Mouse (Mus musculus) kidney, embryonic 14.5 days (tissue): Measurements from ENCODE around the gene Wdr83os. TPM values are rescaled to one million over a fixed set of nuclear protein-coding genes. Genes with fewer than 3 reads are reported as not detected.

ENCODE experiments used
- ATAC-seq: fragments of 200-750 bp; cut with Nextera tagmentation; 2 replicates; pipeline ENCODE4 v1.8.0; 2017; ENCODE audit warnings: moderate number of reproducible peaks, mild to moderate bottlenecking, moderate TSS enrichment, moderate library complexity; ENCODE audit not compliant: low FRiP score, low TSS enrichment
- H3K27ac ChIP-seq: fragments of 300-500 bp; sonication (generic); 2 replicates; pipeline ENCODE4 v1.5.1; 2014; ENCODE audit warnings: low read depth, mild to moderate bottlenecking, low read length, moderate library complexity, mixed read lengths
- H3K27me3 ChIP-seq: fragments of 300-500 bp; sonication (generic); 2 replicates; pipeline ENCODE4 v1.6.1; 2014; ENCODE audit warnings: mild to moderate bottlenecking, low read length; ENCODE audit not compliant: control insufficient read depth, insufficient read depth
- H3K36me3 ChIP-seq: fragments of 300-500 bp; sonication (generic); 2 replicates; pipeline ENCODE4 v1.6.1; 2014; ENCODE audit warnings: low read length, mixed read lengths; ENCODE audit not compliant: control insufficient read depth, insufficient read depth
- H3K4me1 ChIP-seq: fragments of 300-500 bp; sonication (generic); 2 replicates; pipeline ENCODE4 v1.6.1; 2014; ENCODE audit warnings: low read length, mixed read lengths; ENCODE audit not compliant: control insufficient read depth, insufficient read depth
- H3K4me2 ChIP-seq: fragments of 300-500 bp; sonication (generic); replicated peaks from 2 replicates; pipeline ENCODE4 v1.6.1; 2014; ENCODE audit warnings: low read depth, mild to moderate bottlenecking, low read length
- H3K4me3 ChIP-seq: fragments of 300-500 bp; sonication (generic); 2 replicates; pipeline ENCODE4 v1.5.1; 2014; ENCODE audit warnings: mild to moderate bottlenecking, low read length
- H3K9ac ChIP-seq: fragments of 300-500 bp; sonication (generic); 2 replicates; pipeline ENCODE4 v1.6.1; 2014; ENCODE audit warnings: low read depth, mild to moderate bottlenecking, low read length, moderate library complexity
- H3K9me3 ChIP-seq: fragments of 300-500 bp; sonication (generic); 2 replicates; pipeline ENCODE4 v1.6.1; 2016; ENCODE audit warnings: low read length; ENCODE audit not compliant: control insufficient read depth
- WGBS: fragments of 180-500 bp; shearing (Covaris S2); extraction: QIAGEN DNeasy Blood & Tissue Kit; methylation state at CpG from one replicate; pipeline ENCODE4 v1.1.7; 2014; 5-methylcytosine and 5-hydroxymethylcytosine counted together
- polyA plus RNA-seq: library from polyadenylated mRNA; unstranded; fragments of >200 nt; fragmentation: Nextera tagmentation; extraction: Ambion mirVana; gene quantifications from 2 replicates; pipeline ENCODE4 v1.2.1, GENCODE M21; 2014

Gene Wdr83os
- 161 and 174 TPM in 2 replicates for polyA plus RNA-seq

- no peaks in the 10 kb centered on the region for H3K9me3 ChIP-seq
- no peaks in the 10 kb centered on the region for H3K27me3 ChIP-seq
- peak within 1 kb of the TSS; percentile 79 for H3K27ac ChIP-seq
- peak within 1 kb of the TSS; percentile 95 for H3K4me3 ChIP-seq
- H3K9ac ChIP-seq, result peak within 1 kb of the TSS; percentile 88
- H3K36me3 ChIP-seq, result peaks cover 28% of the 10 kb centered on the region
- H3K4me2 ChIP-seq, result peak within 1 kb of the TSS; percentile 88
- ATAC-seq, result peak; percentile 0; the same call in 1 of the 2 replicates
- under 1% methylated on average over 30 of the region's 30 CpGs for WGBS
- H3K4me1 ChIP-seq, result peaks cover 11% of the 10 kb centered on the region; the same call in 1 of the 2 replicates
These were observed at the start of gene Wdr83os for GRCm38 (mm10) chr8:85080532-85081215. TSS of gene Wdr83os (plus strand) at chr8:85080740.

GRCm38 (mm10) chr8:85032622-85033311 is 47.8 kb upstream of the Wdr83os start:
- H3K4me2 ChIP-seq, result no peak overlapping the region
- H3K4me3 ChIP-seq, result no peak overlapping the region
- H3K9ac ChIP-seq, result no peak overlapping the region
- WGBS, result 83% methylated on average over 4 of the region's 4 CpGs
- ATAC-seq, result no peak
- no peaks in the 10 kb centered on the region for H3K9me3 ChIP-seq
- peaks cover 42% of the 10 kb centered on the region for H3K36me3 ChIP-seq
- peaks cover 19% of the 10 kb centered on the region for H3K4me1 ChIP-seq
- no peak overlapping the region for H3K27ac ChIP-seq
- no peaks in the 10 kb centered on the region for H3K27me3 ChIP-seq

DNA sequence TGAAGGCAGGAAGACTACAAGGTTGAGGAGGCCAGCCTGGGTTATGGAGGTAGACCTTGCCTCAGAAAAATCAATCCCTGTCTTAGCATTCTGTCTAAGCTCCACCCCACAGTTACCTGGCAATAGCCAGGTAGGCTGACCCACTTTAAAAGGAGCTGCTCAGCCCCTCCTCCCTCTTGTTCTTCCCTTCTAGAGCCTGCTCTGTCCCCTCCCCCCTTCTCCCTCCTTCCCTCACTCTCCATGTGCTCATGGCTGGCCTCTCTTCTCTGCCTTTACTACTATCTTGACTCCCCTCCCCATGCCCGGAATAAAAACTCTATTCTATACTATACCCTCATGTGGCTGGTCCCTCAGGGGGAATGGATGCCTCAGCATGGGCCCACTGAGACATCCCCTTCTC is 46.7 kb upstream of the Wdr83os start:
- no peaks in the 10 kb centered on the region for H3K27me3 ChIP-seq
- H3K4me1 ChIP-seq, result peaks cover 13% of the 10 kb centered on the region
- no peak overlapping the region for H3K4me2 ChIP-seq
- WGBS, result 71% methylated on average over 1 of the region's 1 CpGs
- no peak overlapping the region for H3K27ac ChIP-seq
- no peak overlapping the region for H3K9ac ChIP-seq
- no peak for ATAC-seq
- H3K36me3 ChIP-seq, result peaks cover 42% of the 10 kb centered on the region
- H3K9me3 ChIP-seq, result no peaks in the 10 kb centered on the region
- no peak overlapping the region for H3K4me3 ChIP-seq

DNA sequence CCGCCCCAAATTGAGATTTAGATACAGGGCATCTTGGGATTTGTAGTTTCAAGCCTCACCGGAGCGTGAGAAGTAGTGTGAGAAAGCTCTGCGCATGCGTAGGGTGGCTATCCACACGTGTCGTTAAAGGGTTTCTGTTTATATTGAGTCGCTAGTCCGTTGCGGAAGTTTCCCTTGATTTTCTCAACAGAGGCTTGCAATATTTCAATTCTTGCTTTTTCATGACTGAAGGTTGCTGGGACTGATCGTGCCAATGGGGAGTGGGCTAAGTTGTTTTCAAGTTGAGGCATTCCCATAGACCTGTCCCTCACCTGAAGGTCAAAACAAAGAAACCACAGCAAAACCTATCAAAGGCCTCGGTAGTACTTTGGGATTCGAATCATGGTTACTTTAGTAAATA is 45.8 kb upstream of the Wdr83os start:
- Histone ChIP-seq H3K4me1 (peaks cover 13% of the 10 kb centered on the region; the same call in 1 of the 2 replicates), H3K9ac (peak overlapping the region; percentile 84), H3K27ac (no peak overlapping the region; the same call in 1 of the 2 replicates), H3K36me3 (peaks cover 36% of the 10 kb centered on the region), H3K27me3 (no peaks in the 10 kb centered on the region), H3K4me2 (peak overlapping the region; percentile 84), H3K4me3 (peak overlapping the region; percentile 89), H3K9me3 (no peaks in the 10 kb centered on the region)
- 3% methylated on average over 13 of the region's 13 CpGs for WGBS
- ATAC-seq, result no peak

DNA sequence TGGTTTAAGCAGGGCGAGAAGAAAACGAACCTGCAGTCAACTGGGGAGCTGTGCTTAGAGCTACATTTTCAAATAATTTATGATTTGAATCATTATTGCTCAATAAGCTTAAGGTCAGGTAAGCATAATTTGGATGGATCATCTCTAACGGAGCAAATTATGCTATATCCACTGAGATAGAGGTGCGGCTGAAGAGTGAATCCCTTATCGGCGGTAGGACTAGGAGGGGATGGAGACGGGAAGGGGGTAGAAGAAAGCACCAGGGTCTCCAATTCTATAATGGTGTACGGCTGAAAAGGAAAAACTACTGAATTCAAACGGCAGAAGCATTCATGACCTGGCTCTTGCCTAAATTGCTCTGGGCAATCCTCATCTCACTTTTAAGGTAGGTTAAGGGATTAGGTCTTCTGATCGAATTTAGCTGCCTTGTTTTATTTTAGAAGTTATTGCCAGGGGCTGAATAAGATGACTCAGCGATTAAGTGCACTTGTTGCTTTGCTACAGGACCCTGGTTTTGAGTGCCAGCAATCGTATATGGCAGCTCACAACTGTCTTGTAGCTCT is 45.3 kb upstream of the Wdr83os start:
- Histone ChIP-seq H3K9ac (peak overlapping the region; percentile 84), H3K4me1 (peaks cover 13% of the 10 kb centered on the region; the same call in 1 of the 2 replicates), H3K4me3 (peak overlapping the region; percentile 89), H3K36me3 (peaks cover 36% of the 10 kb centered on the region), H3K4me2 (peak overlapping the region; percentile 84), H3K27me3 (no peaks in the 10 kb centered on the region), H3K27ac (peak overlapping the region; percentile 96), H3K9me3 (no peaks in the 10 kb centered on the region)
- ATAC-seq, result no peak
- WGBS, result 5% methylated on average over 12 of the region's 12 CpGs

GRCm38 (mm10) chr8:85035728-85036310 is 44.7 kb upstream of the Wdr83os start:
- WGBS, result 1% methylated on average over 15 of the region's 15 CpGs
- H3K4me1 ChIP-seq, result peaks cover 13% of the 10 kb centered on the region; the same call in 1 of the 2 replicates
- peak overlapping the region; percentile 96 for H3K27ac ChIP-seq
- no peak for ATAC-seq
- peak overlapping the region; percentile 84 for H3K4me2 ChIP-seq
- no peaks in the 10 kb centered on the region for H3K9me3 ChIP-seq
- H3K9ac ChIP-seq, result peak overlapping the region; percentile 84
- peaks cover 37% of the 10 kb centered on the region for H3K36me3 ChIP-seq
- no peaks in the 10 kb centered on the region for H3K27me3 ChIP-seq
- peak overlapping the region; percentile 89 for H3K4me3 ChIP-seq

DNA sequence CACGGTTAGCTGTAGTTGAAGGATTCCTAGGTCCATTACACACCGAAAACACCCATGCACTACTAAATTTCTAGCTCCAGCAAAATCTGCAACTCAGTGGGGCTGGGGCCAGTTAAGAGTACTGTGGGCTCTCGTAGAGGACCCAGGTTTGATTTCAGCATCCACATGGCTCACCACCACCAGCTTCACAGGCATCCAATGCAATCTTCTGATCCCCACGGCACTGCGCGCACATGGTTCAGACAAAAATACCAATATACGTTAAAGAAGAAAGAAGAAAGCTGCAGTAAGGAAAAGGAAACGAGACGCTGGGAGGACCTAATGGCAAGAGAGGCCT is 44.2 kb upstream of the Wdr83os start:
- Histone ChIP-seq H3K36me3 (peaks cover 38% of the 10 kb centered on the region), H3K9me3 (no peaks in the 10 kb centered on the region), H3K4me2 (peak overlapping the region; percentile 84), H3K27me3 (no peaks in the 10 kb centered on the region), H3K27ac (peak overlapping the region; percentile 96), H3K4me3 (peak overlapping the region; percentile 89), H3K9ac (peak overlapping the region; percentile 84), H3K4me1 (peaks cover 13% of the 10 kb centered on the region; the same call in 1 of the 2 replicates)
- ATAC-seq, result peak; percentile 30; the same call in 1 of the 2 replicates
- WGBS, result 0% methylated on average over 9 of the region's 9 CpGs

DNA sequence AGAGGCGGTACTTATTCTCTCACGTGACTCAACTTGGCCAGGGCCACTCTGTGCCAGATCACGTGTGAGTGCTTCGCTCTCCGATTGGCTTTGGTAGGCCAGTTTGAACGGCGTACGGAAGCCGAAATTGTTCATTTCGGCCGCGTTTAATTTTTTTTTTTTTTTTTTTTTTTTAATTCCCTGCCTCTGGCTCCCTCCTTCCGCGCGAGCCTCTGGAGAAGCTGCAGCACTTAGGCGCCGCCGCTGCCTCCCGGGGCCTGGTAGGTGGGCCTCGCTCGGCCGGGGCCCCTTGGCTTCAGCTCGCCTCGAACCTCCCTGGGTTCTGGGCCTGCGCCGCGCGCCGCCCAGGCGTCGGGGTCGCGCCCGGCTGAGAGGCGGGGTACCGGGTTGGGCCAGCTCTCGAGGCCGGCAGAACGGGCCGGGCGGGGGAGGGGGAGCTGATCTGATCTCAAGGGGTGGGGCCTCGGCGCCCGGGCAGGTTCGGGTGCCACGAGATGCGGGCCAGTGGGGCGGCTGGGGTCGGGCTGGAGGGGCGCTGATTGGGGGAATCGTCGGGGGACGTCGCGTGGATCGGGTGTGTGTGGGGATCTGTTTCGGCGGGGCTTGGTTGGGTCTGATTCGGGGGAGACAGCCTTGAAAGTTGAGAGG is 43.7 kb upstream of the Wdr83os start, which contains the start of gene Tnpo2:
Tnpo2 (plus strand) TSS at position 198 of the 648 bp plus-strand sequence.
- Histone ChIP-seq H3K27me3 (no peaks in the 10 kb centered on the region), H3K4me3 (peak within 1 kb of the TSS; percentile 89), H3K9ac (peak within 1 kb of the TSS; percentile 84), H3K27ac (peak within 1 kb of the TSS; percentile 96), H3K4me1 (peaks cover 13% of the 10 kb centered on the region; the same call in 1 of the 2 replicates), H3K36me3 (peaks cover 38% of the 10 kb centered on the region), H3K9me3 (no peaks in the 10 kb centered on the region), H3K4me2 (peak within 1 kb of the TSS; percentile 86)
- peak; percentile 92 for ATAC-seq
- WGBS, result under 1% methylated on average over 59 of the region's 59 CpGs
